Mouse (Mus musculus): ENCODE results near the gene Slc10a2. TPM values are rescaled to one million over a fixed set of nuclear protein-coding genes. Genes with fewer than 3 reads are reported as not detected.

The Slc10a2 gene
- polyA plus RNA-seq, 1 experiment from 2014 or later: not detected

- H3K4me3 ChIP-seq (ENCODE audit: low read depth, low read length): no peak overlapping the region
- ATAC-seq: no peak
- H3K27ac ChIP-seq (ENCODE audit: low read length): no peak overlapping the region
- H3K27me3 ChIP-seq (replicated peaks; ENCODE audit: insufficient read depth, low read length): no peaks in the 10 kb centered on the region
- H3K4me1 ChIP-seq (ENCODE audit: insufficient read depth, low read depth, low read length): no peaks in the 10 kb centered on the region
- DNase-seq (ENCODE audit: low spot score): no peak
- 72% methylated on average over 4 of the region's 4 CpGs for WGBS
- H3K9me3 ChIP-seq (ENCODE audit: low read length): no peaks in the 10 kb centered on the region
- H3K9ac ChIP-seq (replicated peaks; ENCODE audit: low read depth): no peak overlapping the region
- TF ChIP-seq EP300 (IDR thresholded peaks at IDR 0.05) (no peak), CTCF (IDR thresholded peaks at IDR 0.05) (no peak)
- H3K36me3 ChIP-seq (ENCODE audit: insufficient read depth, low read length): no peaks in the 10 kb centered on the region
- no peak overlapping the region for H3K4me2 ChIP-seq (replicated peaks; ENCODE audit: low read depth, low read length)
Observed at GRCm38 (mm10) chr8:5038811-5039561, 66.2 kb downstream of the Slc10a2 start.
